Mouse (Mus musculus) frontal cortex, postnatal 36 days (tissue): ENCODE results near the gene Usp48.

Source experiments
- DNase-seq, 2 experiments: peaks; one replicate each; pipeline ENCODE4 v3.0.0; 2022; ENCODE audit warnings: low spot score in 2 of 2

Gene Usp48

GRCm38 (mm10) chr4:137686303-137686702 is 92.7 kb downstream of the Usp48 start:
- no peak for DNase-seq

GRCm38 (mm10) chr4:137687234-137687825 is 93.8 kb downstream of the Usp48 start:
- no peak for DNase-seq

- peak; percentile 59 to 63 for DNase-seq
These were observed 98.8 kb downstream of the Usp48 start for GRCm38 (mm10) chr4:137692107-137692902.

GRCm38 (mm10) chr4:137695300-137695699 is 101.7 kb downstream of the Usp48 start:
- no peak for DNase-seq

GRCm38 (mm10) chr4:137695900-137696299 is 102.3 kb downstream of the Usp48 start:
- DNase-seq = no peak

GRCm38 (mm10) chr4:137697156-137697885 is 103.8 kb downstream of the Usp48 start:
- DNase-seq = peak in 1 of 2 experiments; percentile 45

GRCm38 (mm10) chr4:137698076-137698985 is 104.8 kb downstream of the Usp48 start:
- no peak for DNase-seq

- no peak for DNase-seq
These were observed 106.0 kb downstream of the Usp48 start for GRCm38 (mm10) chr4:137699264-137700211.

- DNase-seq = no peak
These were observed 107.4 kb downstream of the Usp48 start for GRCm38 (mm10) chr4:137700960-137701359.

- no peak for DNase-seq
These were observed 109.5 kb downstream of the Usp48 start for GRCm38 (mm10) chr4:137703077-137703476.

GRCm38 (mm10) chr4:137704561-137704960 is 111.0 kb downstream of the Usp48 start:
- no peak for DNase-seq

- DNase-seq = no peak
These were observed 111.8 kb downstream of the Usp48 start for GRCm38 (mm10) chr4:137705379-137705778.

GRCm38 (mm10) chr4:137706510-137706909 is 113.0 kb downstream of the Usp48 start:
- DNase-seq = no peak

GRCm38 (mm10) chr4:137707216-137707990 is 113.8 kb downstream of the Usp48 start:
- DNase-seq = peak; percentile 48 to 55
